Mouse (Mus musculus): ENCODE results near the gene Batf3.

DNA sequence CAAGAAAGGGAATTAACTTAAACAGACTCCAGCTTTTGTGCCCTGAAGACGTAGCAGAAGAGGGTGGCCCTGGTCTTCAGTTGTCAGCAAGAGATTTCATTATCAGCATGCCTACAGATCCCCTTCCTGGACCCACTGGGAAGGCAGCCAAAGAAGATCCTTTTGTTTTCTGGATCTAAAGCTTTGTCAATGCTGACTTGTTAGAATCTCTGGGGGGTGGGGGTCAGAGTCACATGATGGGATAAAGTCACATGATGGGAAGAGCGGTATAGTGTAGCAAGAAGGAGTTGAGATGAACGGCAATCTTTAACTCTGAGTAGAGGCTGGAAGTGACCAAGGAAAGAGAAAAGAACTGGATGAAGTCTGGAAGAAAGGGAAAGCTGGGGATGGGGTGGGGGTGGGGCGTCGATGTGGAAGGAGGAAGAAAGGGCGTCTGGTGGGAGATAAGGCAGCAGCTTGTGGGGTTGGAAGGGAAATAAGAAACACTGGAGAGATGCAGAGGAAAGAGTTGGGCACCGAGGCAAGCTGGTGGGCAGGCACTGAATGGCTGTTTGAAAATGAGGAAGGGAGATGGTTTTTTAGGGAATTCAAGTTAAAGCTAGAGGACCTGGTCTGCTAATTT is 41.3 kb downstream of the Batf3 start:
- no peak for TF ChIP-seq CTCF (IDR thresholded peaks at IDR 0.05; ENCODE audit: insufficient read depth, low read depth, low read length)
- TF ChIP-seq POLR2A (IDR thresholded peaks at IDR 0.05; ENCODE audit: insufficient read depth, low read depth, low read length) = no peak

Data from olfactory bulb, adult 2 months (tissue).